Mouse (Mus musculus) layer of hippocampus, postnatal 25 days (tissue): ENCODE results near the gene Gm49711. TPM values are rescaled to one million over a fixed set of nuclear protein-coding genes. Genes with fewer than 3 reads are reported as not detected.

Experiments used
- total RNA-seq, 2 experiments: library from RNA; stranded (reverse); gene quantifications; 2 replicates each; pipeline ENCODE4 v1.2.3; 2021

Gm49711 gene
- total RNA-seq, 2 experiments from 2014 or later, result 0.25 to 0.33 TPM

Other genes starting within 250 kb of the Gm49711 start
- 10 to 100 TPM; 43.2 to 54.9 TPM for gene Mrps6, start within 50 bp of the Gm49711 start, total RNA-seq
- gene Slc5a3, start within 50 bp of the Gm49711 start, total RNA-seq, result 10 to 100 TPM; 23.9 to 32.1 TPM
- under 1 TPM; 0.38 to 0.42 TPM for gene Kcne2, start 234.1 kb downstream of the Gm49711 start, total RNA-seq
- 10 to 100 TPM; 19.3 to 21.4 TPM for gene Smim11, start 243.0 kb downstream of the Gm49711 start, total RNA-seq